Mouse (Mus musculus) intestine, embryonic 14.5 days (tissue): Measurements from ENCODE around the gene Xpnpep1. TPM values are rescaled to one million over a fixed set of nuclear protein-coding genes. Genes with fewer than 3 reads are reported as not detected.

Experiments
- ATAC-seq: fragments of 200-750 bp; cut with Nextera tagmentation; replicated peaks from 2 replicates; pipeline ENCODE4 v1.8.0; 2017; ENCODE audit warnings: low read depth, moderate number of reproducible peaks, moderate TSS enrichment, moderate library complexity; ENCODE audit not compliant: low FRiP score, low TSS enrichment
- DNase-seq: peaks from one replicate; pipeline ENCODE4 v3.0.0-alpha.2; 2018; ENCODE audit warnings: low spot score
- H3K27ac ChIP-seq: fragments of 300-500 bp; sonication (generic); 2 replicates; pipeline ENCODE4 v1.5.1; 2014; ENCODE audit warnings: low read depth, mild to moderate bottlenecking, control low read depth
- H3K27me3 ChIP-seq: fragments of 300-500 bp; sonication (generic); replicated peaks from 2 replicates; pipeline ENCODE4 v1.6.1; 2014; ENCODE audit warnings: low read length, control low read depth; ENCODE audit not compliant: control insufficient read depth, insufficient read depth
- H3K36me3 ChIP-seq: fragments of 300-500 bp; sonication (generic); 2 replicates; pipeline ENCODE4 v1.6.1; 2014; ENCODE audit warnings: low read length, control low read depth; ENCODE audit not compliant: control insufficient read depth, insufficient read depth
- H3K4me1 ChIP-seq: fragments of 300-500 bp; sonication (generic); replicated peaks from 2 replicates; pipeline ENCODE4 v1.6.1; 2014; ENCODE audit warnings: low read length, control low read depth, mixed read lengths; ENCODE audit not compliant: control insufficient read depth, insufficient read depth
- H3K4me2 ChIP-seq: fragments of 300-500 bp; sonication (generic); 2 replicates; pipeline ENCODE4 v1.6.1; 2014; ENCODE audit warnings: low read length
- H3K4me3 ChIP-seq: fragments of 300-500 bp; sonication (generic); 2 replicates; pipeline ENCODE4 v1.5.1; 2014; ENCODE audit warnings: low read depth, low read length, control low read depth, mixed read lengths
- H3K9ac ChIP-seq: fragments of 300-500 bp; sonication (generic); 2 replicates; pipeline ENCODE4 v1.6.1; 2014; ENCODE audit warnings: mild to moderate bottlenecking, low read length
- H3K9me3 ChIP-seq: fragments of 300-500 bp; sonication (generic); 2 replicates; pipeline ENCODE4 v1.6.1; 2016; ENCODE audit warnings: low read length, control low read depth; ENCODE audit not compliant: control insufficient read depth
- WGBS: fragments of 180-500 bp; shearing (Covaris S2); extraction: QIAGEN DNeasy Blood & Tissue Kit; methylation state at CpG from one replicate; pipeline ENCODE4 v1.1.7; 2014; 5-methylcytosine and 5-hydroxymethylcytosine counted together
- polyA plus RNA-seq: library from polyadenylated mRNA; unstranded; fragments of >200 nt; fragmentation: Nextera tagmentation; extraction: Ambion mirVana; gene quantifications from 2 replicates; pipeline ENCODE4 v1.2.1, GENCODE M21; 2014

Gene Xpnpep1
- polyA plus RNA-seq, 1 experiment from 2014 or later = 185 TPM

- Histone ChIP-seq H3K4me3 (no peak overlapping the region), H3K36me3 (no peaks in the 10 kb centered on the region), H3K9ac (no peak overlapping the region), H3K27ac (no peak overlapping the region), H3K27me3 (no peaks in the 10 kb centered on the region), H3K4me1 (0 out of 2 replicates have a peak, but pooled peaks cover 4% of the 10 kb centered on the region), H3K4me2 (no peak overlapping the region), H3K9me3 (no peaks in the 10 kb centered on the region)
- no peak for DNase-seq
- WGBS = 81% methylated on average over 13 of the region's 13 CpGs
- no peak for ATAC-seq
These were observed 3.6 kb upstream of the Xpnpep1 start for GRCm38 (mm10) chr19:53043423-53044125.

- Histone ChIP-seq H3K27ac (no peak overlapping the region), H3K36me3 (no peaks in the 10 kb centered on the region), H3K9ac (no peak overlapping the region), H3K27me3 (no peaks in the 10 kb centered on the region), H3K4me1 (peaks cover 12% of the 10 kb centered on the region), H3K9me3 (no peaks in the 10 kb centered on the region), H3K4me2 (no peak overlapping the region), H3K4me3 (no peak overlapping the region)
- WGBS = 72% methylated on average over 4 of the region's 4 CpGs
- DNase-seq (no peak), ATAC-seq (no peak)
These were observed 1.6 kb upstream of the Xpnpep1 start for GRCm38 (mm10) chr19:53041570-53041969.

- H3K36me3 ChIP-seq = no peaks in the 10 kb centered on the region
- H3K9ac ChIP-seq = no peak overlapping the region
- DNase-seq (no peak), ATAC-seq (no peak)
- no peak overlapping the region for H3K4me2 ChIP-seq
- H3K4me3 ChIP-seq = no peak overlapping the region
- peaks cover 12% of the 10 kb centered on the region for H3K4me1 ChIP-seq
- WGBS = 69% methylated on average over 5 of the region's 5 CpGs
- no peaks in the 10 kb centered on the region for H3K27me3 ChIP-seq
- H3K27ac ChIP-seq = no peak overlapping the region
- no peaks in the 10 kb centered on the region for H3K9me3 ChIP-seq
These were observed 1.1 kb upstream of the Xpnpep1 start for GRCm38 (mm10) chr19:53041133-53041510.

- Histone ChIP-seq H3K4me3 (peak overlapping the region; percentile 83), H3K4me2 (peak overlapping the region; percentile 54), H3K27me3 (no peaks in the 10 kb centered on the region), H3K9me3 (no peaks in the 10 kb centered on the region), H3K9ac (peak overlapping the region; percentile 44), H3K36me3 (no peaks in the 10 kb centered on the region), H3K27ac (peak overlapping the region; percentile 82), H3K4me1 (peaks cover 12% of the 10 kb centered on the region)
- DNase-seq = peak; percentile 54
- WGBS = 33% methylated on average over 11 of the region's 11 CpGs
- ATAC-seq = peak; percentile 10; the same call in 1 of the 2 replicates
These were observed 924 bp downstream of the Xpnpep1 start for GRCm38 (mm10) chr19:53039090-53039489.

GRCm38 (mm10) chr19:53038435-53038938 is 1.5 kb downstream of the Xpnpep1 start:
- peak overlapping the region; percentile 94 for H3K9ac ChIP-seq
- no peaks in the 10 kb centered on the region for H3K36me3 ChIP-seq
- peaks cover 12% of the 10 kb centered on the region for H3K4me1 ChIP-seq
- peak overlapping the region; percentile 54 for H3K4me2 ChIP-seq
- ATAC-seq (peak; percentile 97), DNase-seq (peak; percentile 99)
- H3K27me3 ChIP-seq = no peaks in the 10 kb centered on the region
- peak overlapping the region; percentile 83 for H3K27ac ChIP-seq
- H3K4me3 ChIP-seq = peak overlapping the region; percentile 83
- WGBS = under 1% methylated on average over 39 of the region's 39 CpGs
- no peaks in the 10 kb centered on the region for H3K9me3 ChIP-seq

GRCm38 (mm10) chr19:53037925-53038419 is 2.0 kb downstream of the Xpnpep1 start:
- peak overlapping the region; percentile 94 for H3K9ac ChIP-seq
- H3K4me2 ChIP-seq = peak overlapping the region; percentile 54
- H3K4me3 ChIP-seq = peak overlapping the region; percentile 83
- H3K27me3 ChIP-seq = no peaks in the 10 kb centered on the region
- H3K27ac ChIP-seq = peak overlapping the region; percentile 83
- DNase-seq (no peak), ATAC-seq (peak; percentile 66)
- peaks cover 12% of the 10 kb centered on the region for H3K4me1 ChIP-seq
- WGBS = under 1% methylated on average over 28 of the region's 28 CpGs
- H3K9me3 ChIP-seq = no peaks in the 10 kb centered on the region
- no peaks in the 10 kb centered on the region for H3K36me3 ChIP-seq

- Histone ChIP-seq H3K4me1 (peaks cover 8% of the 10 kb centered on the region), H3K9ac (no peak overlapping the region), H3K4me3 (no peak overlapping the region), H3K27me3 (no peaks in the 10 kb centered on the region), H3K27ac (no peak overlapping the region), H3K4me2 (no peak overlapping the region), H3K9me3 (no peaks in the 10 kb centered on the region), H3K36me3 (peaks cover 17% of the 10 kb centered on the region; the same call in 1 of the 2 replicates)
- no peak for ATAC-seq
- 88% methylated on average over 10 of the region's 10 CpGs for WGBS
- DNase-seq = no peak
These were observed 6.7 kb downstream of the Xpnpep1 start for GRCm38 (mm10) chr19:53033159-53033943.

- DNase-seq (no peak), ATAC-seq (no peak)
- Histone ChIP-seq H3K4me3 (no peak overlapping the region), H3K4me2 (no peak overlapping the region), H3K27ac (no peak overlapping the region), H3K9me3 (no peaks in the 10 kb centered on the region), H3K9ac (no peak overlapping the region), H3K4me1 (peaks cover 8% of the 10 kb centered on the region), H3K36me3 (peaks cover 17% of the 10 kb centered on the region; the same call in 1 of the 2 replicates), H3K27me3 (no peaks in the 10 kb centered on the region)
- 63% methylated on average over 3 of the region's 3 CpGs for WGBS
These were observed 7.4 kb downstream of the Xpnpep1 start for GRCm38 (mm10) chr19:53032647-53033046.
